Mouse (Mus musculus) forebrain, embryonic 11.5 days (tissue): Measurements from ENCODE around the gene Nectin2. TPM values are rescaled to one million over a fixed set of nuclear protein-coding genes. Genes with fewer than 3 reads are reported as not detected.

ENCODE experiments used
- ATAC-seq: fragments of 200-750 bp; cut with Nextera tagmentation; replicated peaks from 2 replicates; pipeline ENCODE4 v1.8.0; 2017; ENCODE audit warnings: moderate TSS enrichment; ENCODE audit not compliant: low FRiP score
- DNase-seq: peaks from one replicate; pipeline ENCODE4 v3.0.0-alpha.2; 2017; ENCODE audit warnings: low spot score
- H3K27ac ChIP-seq: fragments of 300-500 bp; sonication (generic); 2 replicates; pipeline ENCODE4 v1.5.1; 2014; ENCODE audit warnings: low read depth, low read length
- H3K27me3 ChIP-seq: fragments of 300-500 bp; sonication (generic); 2 replicates; pipeline ENCODE4 v1.6.1; 2014; ENCODE audit warnings: mild to moderate bottlenecking, low read length, mixed read lengths; ENCODE audit not compliant: control insufficient read depth, insufficient read depth
- H3K36me3 ChIP-seq: fragments of 300-500 bp; sonication (generic); 2 replicates; pipeline ENCODE4 v1.6.1; 2014; ENCODE audit warnings: mild to moderate bottlenecking, low read length, moderate library complexity, mixed read lengths; ENCODE audit not compliant: control insufficient read depth, insufficient read depth
- H3K4me1 ChIP-seq: fragments of 300-500 bp; sonication (generic); replicated peaks from 2 replicates; pipeline ENCODE4 v1.6.1; 2014; ENCODE audit warnings: low read length, mixed read lengths; ENCODE audit not compliant: control insufficient read depth, insufficient read depth
- H3K4me2 ChIP-seq: fragments of 300-500 bp; sonication (generic); 2 replicates; pipeline ENCODE4 v1.6.1; 2014; ENCODE audit warnings: low read depth, mild to moderate bottlenecking, low read length, moderate library complexity, mixed read lengths; ENCODE audit not compliant: severe bottlenecking
- H3K4me3 ChIP-seq: fragments of 300-500 bp; sonication (generic); 2 replicates; pipeline ENCODE4 v1.5.1; 2014; ENCODE audit warnings: low read depth, low read length
- H3K9ac ChIP-seq: fragments of 300-500 bp; sonication (generic); 2 replicates; pipeline ENCODE4 v1.6.1; 2014; ENCODE audit warnings: low read length
- H3K9me3 ChIP-seq: fragments of 300-500 bp; sonication (generic); 2 replicates; pipeline ENCODE4 v1.6.1; 2016; ENCODE audit warnings: low read length, mixed read lengths; ENCODE audit not compliant: control insufficient read depth
- WGBS: fragments of 180-500 bp; shearing (Covaris S2); extraction: QIAGEN DNeasy Blood & Tissue Kit; methylation state at CpG from one replicate; pipeline ENCODE4 v1.1.7; 2014; 5-methylcytosine and 5-hydroxymethylcytosine counted together
- polyA plus RNA-seq: library from polyadenylated mRNA; unstranded; fragments of >200 nt; fragmentation: Nextera tagmentation; extraction: Ambion mirVana; gene quantifications from 2 replicates; pipeline ENCODE4 v1.2.1, GENCODE M21; 2014

The Nectin2 gene
- polyA plus RNA-seq, 1 experiment from 2014 or later: 56.0 TPM

GRCm38 (mm10) chr7:19713598-19713997 is 36.7 kb downstream of the Nectin2 start:
- Histone ChIP-seq H3K36me3 (peaks cover 9% of the 10 kb centered on the region; the same call in 1 of the 2 replicates), H3K4me3 (no peak overlapping the region), H3K9me3 (no peaks in the 10 kb centered on the region), H3K9ac (no peak overlapping the region), H3K4me2 (no peak overlapping the region), H3K27ac (no peak overlapping the region), H3K4me1 (peaks cover 4% of the 10 kb centered on the region), H3K27me3 (no peaks in the 10 kb centered on the region)
- ATAC-seq (no peak), DNase-seq (no peak)
- 87% methylated on average over 9 of the region's 9 CpGs for WGBS

- ATAC-seq (no peak), DNase-seq (no peak)
- H3K4me1 ChIP-seq: peaks cover 4% of the 10 kb centered on the region
- no peaks in the 10 kb centered on the region for H3K27me3 ChIP-seq
- H3K36me3 ChIP-seq: peaks cover 9% of the 10 kb centered on the region; the same call in 1 of the 2 replicates
- WGBS: 58% methylated on average over 4 of the region's 4 CpGs
- no peak overlapping the region for H3K9ac ChIP-seq
- H3K27ac ChIP-seq: no peak overlapping the region
- H3K4me2 ChIP-seq: no peak overlapping the region
- no peaks in the 10 kb centered on the region for H3K9me3 ChIP-seq
- H3K4me3 ChIP-seq: no peak overlapping the region
Measured at GRCm38 (mm10) chr7:19713196-19713595, 37.1 kb downstream of the Nectin2 start.

GRCm38 (mm10) chr7:19712414-19712813 is 37.9 kb downstream of the Nectin2 start:
- ATAC-seq (no peak), DNase-seq (no peak)
- Histone ChIP-seq H3K27ac (no peak overlapping the region), H3K36me3 (peaks cover 9% of the 10 kb centered on the region; the same call in 1 of the 2 replicates), H3K9ac (no peak overlapping the region), H3K9me3 (no peaks in the 10 kb centered on the region), H3K4me1 (peaks cover 4% of the 10 kb centered on the region), H3K4me2 (no peak overlapping the region), H3K4me3 (no peak overlapping the region), H3K27me3 (no peaks in the 10 kb centered on the region)
- 84% methylated on average over 4 of the region's 4 CpGs for WGBS

- 92% methylated on average over 10 of the region's 10 CpGs for WGBS
Measured at GRCm38 (mm10) chr7:19710650-19711049, 39.6 kb downstream of the Nectin2 start.

GRCm38 (mm10) chr7:19705271-19705670 is 45.0 kb downstream of the Nectin2 start:
- H3K9me3 ChIP-seq: no peaks in the 10 kb centered on the region
- H3K4me3 ChIP-seq: no peak overlapping the region
- no peak for DNase-seq
- no peak overlapping the region for H3K27ac ChIP-seq
- peaks cover under 1% of the 10 kb centered on the region; the same call in 1 of the 2 replicates for H3K36me3 ChIP-seq
- H3K4me1 ChIP-seq: 0 out of 2 replicates have a peak, but pooled peaks cover 2% of the 10 kb centered on the region
- H3K27me3 ChIP-seq: no peaks in the 10 kb centered on the region
- H3K9ac ChIP-seq: no peak overlapping the region
- no peak for ATAC-seq
- WGBS: 96% methylated on average over 7 of the region's 7 CpGs
- H3K4me2 ChIP-seq: no peak overlapping the region

More at GRCm38 (mm10) chr7:19710650-19711049, 39.6 kb downstream of the Nectin2 start:
- Histone ChIP-seq H3K9ac (no peak overlapping the region), H3K36me3 (peaks cover 9% of the 10 kb centered on the region; the same call in 1 of the 2 replicates), H3K27ac (no peak overlapping the region), H3K9me3 (no peaks in the 10 kb centered on the region), H3K4me2 (no peak overlapping the region), H3K27me3 (no peaks in the 10 kb centered on the region), H3K4me1 (peaks cover 4% of the 10 kb centered on the region), H3K4me3 (no peak overlapping the region)
- no peak for DNase-seq
- no peak for ATAC-seq

- DNase-seq: no peak
- no peak overlapping the region for H3K4me3 ChIP-seq
- no peaks in the 10 kb centered on the region for H3K27me3 ChIP-seq
- ATAC-seq: no peak
- H3K36me3 ChIP-seq: no peaks in the 10 kb centered on the region; the same call in 1 of the 2 replicates
- H3K4me2 ChIP-seq: no peak overlapping the region
- H3K9me3 ChIP-seq: no peaks in the 10 kb centered on the region
- H3K27ac ChIP-seq: no peak overlapping the region
- no peak overlapping the region for H3K9ac ChIP-seq
- WGBS: 93% methylated on average over 4 of the region's 4 CpGs
- H3K4me1 ChIP-seq: peaks cover 2% of the 10 kb centered on the region; the same call in 1 of the 2 replicates
Measured at GRCm38 (mm10) chr7:19704475-19704874, 45.8 kb downstream of the Nectin2 start.

- H3K9me3 ChIP-seq: no peaks in the 10 kb centered on the region
- H3K4me3 ChIP-seq: no peak overlapping the region
- 93% methylated on average over 16 of the region's 16 CpGs for WGBS
- ATAC-seq (no peak), DNase-seq (no peak)
- H3K27ac ChIP-seq: no peak overlapping the region
- no peak overlapping the region for H3K4me2 ChIP-seq
- no peaks in the 10 kb centered on the region for H3K27me3 ChIP-seq
- H3K4me1 ChIP-seq: peaks cover 6% of the 10 kb centered on the region; the same call in 1 of the 2 replicates
- no peak overlapping the region for H3K9ac ChIP-seq
- no peaks in the 10 kb centered on the region; the same call in 1 of the 2 replicates for H3K36me3 ChIP-seq
Measured at GRCm38 (mm10) chr7:19702859-19703555, 47.3 kb downstream of the Nectin2 start.

- Histone ChIP-seq H3K36me3 (no peaks in the 10 kb centered on the region; the same call in 1 of the 2 replicates), H3K4me1 (peaks cover 7% of the 10 kb centered on the region; the same call in 1 of the 2 replicates), H3K27ac (peak overlapping the region; percentile 50; the same call in 1 of the 2 replicates), H3K9me3 (no peaks in the 10 kb centered on the region; the same call in 1 of the 2 replicates), H3K9ac (no peak overlapping the region), H3K4me2 (no peak overlapping the region), H3K4me3 (no peak overlapping the region), H3K27me3 (no peaks in the 10 kb centered on the region)
- ATAC-seq (peak; percentile 63), DNase-seq (peak; percentile 82)
- 39% methylated on average over 21 of the region's 22 CpGs for WGBS
Measured at GRCm38 (mm10) chr7:19701069-19701761, 49.1 kb downstream of the Nectin2 start.
